Mouse (Mus musculus): Measurements from ENCODE around the gene Cdipt. TPM values are rescaled to one million over a fixed set of nuclear protein-coding genes. Genes with fewer than 3 reads are reported as not detected.

Cdipt gene
- polyA plus RNA-seq, 1 experiment from 2014 or later, result 44.8 TPM

- Histone ChIP-seq H3K4me3 (replicated peaks) (no peak overlapping the region), H3K36me3 (replicated peaks) (no peaks in the 10 kb centered on the region), H3K27me3 (peaks cover 55% of the 10 kb centered on the region), H3K9ac (no peak overlapping the region), H3K4me1 (replicated peaks) (peaks cover 20% of the 10 kb centered on the region), H3K9me3 (replicated peaks) (no peaks in the 10 kb centered on the region), H3K4me2 (peak overlapping the region; percentile 79), H3K27ac (replicated peaks) (no peak overlapping the region)
- 7% methylated on average over 26 of the region's 26 CpGs for WGBS (ENCODE audit: insufficient replicate concordance)
- no peak for ATAC-seq (ENCODE audit: insufficient read depth)
Measured at GRCm38 (mm10) chr7:126950647-126951615, 24.8 kb upstream of the Cdipt start.

- WGBS (ENCODE audit: insufficient replicate concordance), result 16% methylated on average over 4 of the region's 4 CpGs
Measured at GRCm38 (mm10) chr7:126951741-126952140, 24.0 kb upstream of the Cdipt start.

GRCm38 (mm10) chr7:126952646-126953045 is 23.1 kb upstream of the Cdipt start:
- no peak for ATAC-seq (ENCODE audit: insufficient read depth)
- Histone ChIP-seq H3K27ac (replicated peaks) (no peak overlapping the region), H3K4me3 (replicated peaks) (no peak overlapping the region), H3K4me1 (replicated peaks) (peaks cover 20% of the 10 kb centered on the region), H3K27me3 (peaks cover 55% of the 10 kb centered on the region), H3K4me2 (no peak overlapping the region), H3K36me3 (replicated peaks) (no peaks in the 10 kb centered on the region), H3K9ac (no peak overlapping the region), H3K9me3 (replicated peaks) (no peaks in the 10 kb centered on the region)
- WGBS (ENCODE audit: insufficient replicate concordance), result 1% methylated on average over 8 of the region's 8 CpGs

More at GRCm38 (mm10) chr7:126951741-126952140, 24.0 kb upstream of the Cdipt start:
- H3K4me1 ChIP-seq (replicated peaks), result peaks cover 20% of the 10 kb centered on the region
- H3K4me3 ChIP-seq (replicated peaks), result no peak overlapping the region
- H3K36me3 ChIP-seq (replicated peaks), result no peaks in the 10 kb centered on the region
- no peak overlapping the region for H3K9ac ChIP-seq
- H3K4me2 ChIP-seq, result no peak overlapping the region
- no peaks in the 10 kb centered on the region for H3K9me3 ChIP-seq (replicated peaks)
- no peak for ATAC-seq (ENCODE audit: insufficient read depth)
- peaks cover 55% of the 10 kb centered on the region for H3K27me3 ChIP-seq
- no peak overlapping the region for H3K27ac ChIP-seq (replicated peaks)

GRCm38 (mm10) chr7:126955125-126955524 is 20.6 kb upstream of the Cdipt start:
- ATAC-seq (ENCODE audit: insufficient read depth), result no peak
- Histone ChIP-seq H3K9ac (no peak overlapping the region), H3K36me3 (replicated peaks) (no peaks in the 10 kb centered on the region), H3K9me3 (replicated peaks) (no peaks in the 10 kb centered on the region), H3K27ac (replicated peaks) (no peak overlapping the region), H3K4me1 (replicated peaks) (peaks cover 10% of the 10 kb centered on the region), H3K27me3 (peaks cover 38% of the 10 kb centered on the region), H3K4me3 (replicated peaks) (no peak overlapping the region), H3K4me2 (no peak overlapping the region)
- 31% methylated on average over 3 of the region's 3 CpGs for WGBS (ENCODE audit: insufficient replicate concordance)

GRCm38 (mm10) chr7:126959780-126960179 is 15.9 kb upstream of the Cdipt start:
- Histone ChIP-seq H3K27ac (replicated peaks) (no peak overlapping the region), H3K9ac (no peak overlapping the region), H3K4me3 (replicated peaks) (no peak overlapping the region), H3K9me3 (replicated peaks) (no peaks in the 10 kb centered on the region), H3K4me1 (replicated peaks) (no peaks in the 10 kb centered on the region), H3K36me3 (replicated peaks) (no peaks in the 10 kb centered on the region), H3K4me2 (no peak overlapping the region), H3K27me3 (peaks cover 24% of the 10 kb centered on the region)
- ATAC-seq (ENCODE audit: insufficient read depth), result no peak
- 33% methylated on average over 9 of the region's 9 CpGs for WGBS (ENCODE audit: insufficient replicate concordance)

GRCm38 (mm10) chr7:126961095-126961494 is 14.6 kb upstream of the Cdipt start:
- ATAC-seq (ENCODE audit: insufficient read depth), result no peak
- Histone ChIP-seq H3K9ac (no peak overlapping the region), H3K36me3 (replicated peaks) (no peaks in the 10 kb centered on the region), H3K4me3 (replicated peaks) (no peak overlapping the region), H3K9me3 (replicated peaks) (no peaks in the 10 kb centered on the region), H3K4me2 (no peak overlapping the region), H3K4me1 (replicated peaks) (no peaks in the 10 kb centered on the region), H3K27ac (replicated peaks) (no peak overlapping the region), H3K27me3 (peaks cover 24% of the 10 kb centered on the region)
- WGBS (ENCODE audit: insufficient replicate concordance), result 67% methylated on average over 5 of the region's 5 CpGs

GRCm38 (mm10) chr7:126961965-126962364 is 13.7 kb upstream of the Cdipt start:
- Histone ChIP-seq H3K4me3 (replicated peaks) (no peak overlapping the region), H3K27ac (replicated peaks) (no peak overlapping the region), H3K9ac (no peak overlapping the region), H3K9me3 (replicated peaks) (no peaks in the 10 kb centered on the region), H3K36me3 (replicated peaks) (no peaks in the 10 kb centered on the region), H3K27me3 (peaks cover 24% of the 10 kb centered on the region), H3K4me1 (replicated peaks) (no peaks in the 10 kb centered on the region), H3K4me2 (no peak overlapping the region)
- no peak for ATAC-seq (ENCODE audit: insufficient read depth)
- WGBS (ENCODE audit: insufficient replicate concordance), result 62% methylated on average over 4 of the region's 4 CpGs

GRCm38 (mm10) chr7:126963548-126964286 is 12.0 kb upstream of the Cdipt start:
- Histone ChIP-seq H3K4me2 (no peak overlapping the region), H3K36me3 (replicated peaks) (no peaks in the 10 kb centered on the region), H3K4me3 (replicated peaks) (no peak overlapping the region), H3K4me1 (replicated peaks) (no peaks in the 10 kb centered on the region), H3K9ac (no peak overlapping the region), H3K9me3 (replicated peaks) (no peaks in the 10 kb centered on the region), H3K27ac (replicated peaks) (no peak overlapping the region), H3K27me3 (peaks cover 24% of the 10 kb centered on the region)
- no peak for ATAC-seq (ENCODE audit: insufficient read depth)
- WGBS (ENCODE audit: insufficient replicate concordance), result 28% methylated on average over 19 of the region's 19 CpGs

GRCm38 (mm10) chr7:126965568-126965967 is 10.1 kb upstream of the Cdipt start:
- WGBS (ENCODE audit: insufficient replicate concordance), result 42% methylated on average over 3 of the region's 3 CpGs
- H3K36me3 ChIP-seq (replicated peaks), result no peaks in the 10 kb centered on the region
- no peak overlapping the region for H3K9ac ChIP-seq
- H3K4me1 ChIP-seq (replicated peaks), result no peaks in the 10 kb centered on the region
- H3K27ac ChIP-seq (replicated peaks), result no peak overlapping the region
- no peak overlapping the region for H3K4me3 ChIP-seq (replicated peaks)
- no peaks in the 10 kb centered on the region for H3K9me3 ChIP-seq (replicated peaks)
- no peak for ATAC-seq (ENCODE audit: insufficient read depth)
- no peak overlapping the region for H3K4me2 ChIP-seq
- peaks cover 24% of the 10 kb centered on the region for H3K27me3 ChIP-seq

GRCm38 (mm10) chr7:126967361-126967760 is 8.4 kb upstream of the Cdipt start:
- no peak for ATAC-seq (ENCODE audit: insufficient read depth)
- H3K9me3 ChIP-seq (replicated peaks), result no peaks in the 10 kb centered on the region
- no peaks in the 10 kb centered on the region for H3K36me3 ChIP-seq (replicated peaks)
- no peak overlapping the region for H3K9ac ChIP-seq
- WGBS (ENCODE audit: insufficient replicate concordance), result 67% methylated on average over 6 of the region's 6 CpGs
- H3K27ac ChIP-seq (replicated peaks), result no peak overlapping the region
- no peaks in the 10 kb centered on the region for H3K4me1 ChIP-seq (replicated peaks)
- H3K4me2 ChIP-seq, result no peak overlapping the region
- no peak overlapping the region for H3K4me3 ChIP-seq (replicated peaks)
- H3K27me3 ChIP-seq, result peaks cover 19% of the 10 kb centered on the region

- H3K4me3 ChIP-seq (replicated peaks), result peak overlapping the region; percentile 92
- H3K9ac ChIP-seq, result no peak overlapping the region
- H3K27me3 ChIP-seq, result no peaks in the 10 kb centered on the region
- peaks cover 28% of the 10 kb centered on the region for H3K36me3 ChIP-seq (replicated peaks)
- WGBS (ENCODE audit: insufficient replicate concordance), result 5% methylated on average over 8 of the region's 8 CpGs
- H3K9me3 ChIP-seq (replicated peaks), result no peaks in the 10 kb centered on the region
- ATAC-seq (ENCODE audit: insufficient read depth), result no peak
- H3K4me1 ChIP-seq (replicated peaks), result peaks cover 40% of the 10 kb centered on the region
- 0 out of 2 replicates have a peak overlapping the region, but pooled peaks have one; percentile 94 for H3K27ac ChIP-seq (replicated peaks)
- H3K4me2 ChIP-seq, result peak overlapping the region; percentile 74
Measured at GRCm38 (mm10) chr7:126975493-126975892, 221 bp upstream of the Cdipt start.
